Mouse (Mus musculus): ENCODE measurements around the gene Cenpf. TPM values are rescaled to one million over a fixed set of nuclear protein-coding genes. Genes with fewer than 3 reads are reported as not detected.

The Cenpf gene
- polyA plus RNA-seq, 1 experiment from 2014 or later = 135 TPM

- no peaks in the 10 kb centered on the region for H3K9me3 ChIP-seq (ENCODE audit: control insufficient read depth, low read length)
- no peak overlapping the region for H3K27ac ChIP-seq (ENCODE audit: low read depth, low read length)
- no peak overlapping the region for H3K9ac ChIP-seq (ENCODE audit: low read length)
- no peaks in the 10 kb centered on the region for H3K4me1 ChIP-seq (ENCODE audit: control insufficient read depth, insufficient read depth, low read length)
- no peak overlapping the region for H3K4me3 ChIP-seq (ENCODE audit: low read depth, low read length)
- DNase-seq (ENCODE audit: low spot score, missing footprints) = no peak
- WGBS = 89% methylated on average over 8 of the region's 8 CpGs
- no peaks in the 10 kb centered on the region for H3K27me3 ChIP-seq (ENCODE audit: control insufficient read depth, insufficient read depth, low read length)
- no peaks in the 10 kb centered on the region for H3K36me3 ChIP-seq (ENCODE audit: control insufficient read depth, insufficient read depth, low read length)
- no peak for ATAC-seq (ENCODE audit: low FRiP score)
- H3K4me2 ChIP-seq = no peak overlapping the region
Measured at GRCm38 (mm10) chr1:189605598-189606126, 82.2 kb downstream of the Cenpf start.

DNA sequence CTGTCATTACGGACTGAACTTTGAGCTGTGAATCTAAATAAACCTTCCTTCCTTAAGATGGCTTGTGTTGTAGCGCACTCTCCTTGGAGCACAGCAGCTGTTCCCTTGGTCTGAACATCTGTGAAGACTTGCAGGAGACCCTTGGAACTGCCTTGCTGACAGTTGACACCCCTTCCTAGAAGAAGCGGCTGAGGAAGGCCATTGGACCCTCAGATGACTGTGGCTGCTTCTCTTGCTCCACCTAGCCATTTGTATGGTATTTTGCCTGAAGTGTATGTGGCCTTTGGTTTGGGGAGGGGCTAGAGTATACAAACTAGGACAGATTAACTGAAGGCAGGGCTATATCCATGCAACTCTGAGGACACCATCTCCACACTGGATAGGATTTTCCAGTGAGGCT lies 90.8 kb downstream of the Cenpf start:
- DNase-seq (ENCODE audit: low spot score, missing footprints) (no peak), ATAC-seq (ENCODE audit: low FRiP score) (no peak)
- H3K4me3 ChIP-seq (ENCODE audit: low read depth, low read length) = no peak overlapping the region
- H3K27ac ChIP-seq (ENCODE audit: low read depth, low read length) = no peak overlapping the region
- H3K27me3 ChIP-seq (ENCODE audit: control insufficient read depth, insufficient read depth, low read length) = no peaks in the 10 kb centered on the region
- no peaks in the 10 kb centered on the region for H3K9me3 ChIP-seq (ENCODE audit: control insufficient read depth, low read length)
- H3K36me3 ChIP-seq (ENCODE audit: control insufficient read depth, insufficient read depth, low read length) = no peaks in the 10 kb centered on the region
- 90% methylated on average over 3 of the region's 3 CpGs for WGBS
- no peaks in the 10 kb centered on the region for H3K4me1 ChIP-seq (ENCODE audit: control insufficient read depth, insufficient read depth, low read length)
- H3K9ac ChIP-seq (ENCODE audit: low read length) = no peak overlapping the region
- H3K4me2 ChIP-seq = no peak overlapping the region

Other genes with a start within 250 kb of the Cenpf start
- 4.3 TPM in 2 replicates for gene Ptpn14, start 40.2 kb upstream of the Cenpf start, polyA plus RNA-seq (2014; fragmentation: Nextera tagmentation; extraction: Ambion mirVana)
- 50.9 and 54.9 TPM in 2 replicates for gene Smyd2, start 234.3 kb upstream of the Cenpf start, polyA plus RNA-seq (2014; fragmentation: Nextera tagmentation; extraction: Ambion mirVana)